Mouse (Mus musculus): ENCODE results near the gene Plet1. TPM values are rescaled to one million over a fixed set of nuclear protein-coding genes. Genes with fewer than 3 reads are reported as not detected.

Plet1 gene
- total RNA-seq, 4 experiments from 2014 or later, result not detected

- no peak for DNase-seq (ENCODE audit: low spot score in 2 of 2)
Measured at GRCm38 (mm10) chr9:50495405-50496150, 1.3 kb downstream of the Plet1 start.

DNA sequence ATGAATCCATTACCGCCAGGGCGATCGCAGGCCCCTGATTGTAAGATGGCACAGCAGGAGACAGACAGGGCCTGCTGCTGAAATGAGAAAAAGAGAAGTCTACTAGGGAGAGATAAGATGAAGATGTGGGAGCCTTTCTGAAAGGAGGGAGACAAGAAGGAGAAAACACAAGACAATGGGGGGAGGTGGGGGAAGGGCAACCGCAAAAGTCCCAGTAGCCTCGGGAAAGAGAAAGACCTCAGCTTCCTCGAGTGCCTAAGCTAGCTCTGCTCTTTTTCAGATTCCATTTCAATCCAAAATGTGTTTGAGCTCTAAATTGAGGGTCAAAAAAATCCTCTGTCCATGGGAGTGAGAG lies 1.8 kb downstream of the Plet1 start:
- no peak for DNase-seq (ENCODE audit: low spot score in 2 of 2)

DNA sequence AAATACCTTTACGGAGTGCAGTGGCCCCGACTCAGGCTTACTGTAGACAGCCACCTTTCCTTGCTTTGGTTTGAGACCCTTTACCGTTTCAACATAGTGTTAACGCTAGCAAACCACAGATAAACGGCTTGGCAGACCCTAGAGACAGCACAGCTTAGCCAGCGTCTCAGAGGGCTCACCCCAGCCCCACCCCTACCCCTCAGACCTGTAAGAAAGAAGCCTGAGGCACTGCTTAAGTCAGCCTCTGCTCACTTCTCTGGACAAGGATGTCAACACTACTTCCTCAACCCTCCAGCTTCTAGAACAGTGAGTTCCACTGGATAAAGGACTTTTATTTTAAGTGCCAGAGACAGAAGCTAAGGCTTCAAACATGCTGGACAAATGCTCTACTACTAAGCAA lies 2.2 kb downstream of the Plet1 start:
- no peak for DNase-seq (ENCODE audit: low spot score in 2 of 2)

DNA sequence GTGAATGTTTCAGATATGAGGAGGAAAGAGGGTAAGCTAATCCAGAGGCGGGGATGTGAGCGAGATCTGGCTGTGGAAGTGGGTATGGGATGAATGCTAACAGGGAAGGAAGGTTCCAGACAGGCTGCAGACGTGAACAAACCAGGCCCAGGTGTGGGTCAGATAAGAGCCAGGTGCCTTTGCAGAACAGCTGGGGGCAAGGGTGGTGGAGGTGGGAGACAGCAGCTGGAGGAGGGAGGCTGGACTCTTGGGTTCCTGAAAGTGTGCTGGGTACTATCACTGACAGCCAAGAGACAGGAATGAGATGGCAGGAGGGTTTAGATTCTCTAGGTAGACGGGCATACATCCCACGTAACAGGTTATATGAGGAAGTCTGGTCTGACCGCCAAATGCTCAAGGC lies 2.8 kb downstream of the Plet1 start:
- no peak for DNase-seq (ENCODE audit: low spot score in 2 of 2)

- no peak for DNase-seq (ENCODE audit: low spot score in 2 of 2)
Measured at GRCm38 (mm10) chr9:50497536-50497935, 3.2 kb downstream of the Plet1 start.

DNA sequence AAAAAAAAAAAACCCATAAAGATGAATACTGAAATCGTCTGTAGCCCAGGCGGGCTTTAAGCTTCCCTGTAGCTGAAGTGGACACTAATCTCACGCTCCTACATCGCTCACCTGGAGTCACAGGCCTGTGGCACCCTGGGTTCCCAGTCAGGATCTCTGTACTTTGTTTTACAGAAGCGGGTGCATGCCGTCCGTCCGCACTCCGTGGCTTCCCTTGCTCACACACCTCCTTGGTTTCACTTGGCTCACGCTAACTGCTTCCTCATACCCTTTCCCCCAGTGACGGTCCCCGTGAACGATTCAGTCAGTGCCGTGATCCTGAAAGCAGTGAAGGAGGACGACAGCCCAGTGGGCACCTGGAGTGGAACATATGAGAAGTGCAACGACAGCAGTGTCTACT lies 4.5 kb downstream of the Plet1 start:
- DNase-seq (ENCODE audit: low spot score in 2 of 2), result no peak

DNA sequence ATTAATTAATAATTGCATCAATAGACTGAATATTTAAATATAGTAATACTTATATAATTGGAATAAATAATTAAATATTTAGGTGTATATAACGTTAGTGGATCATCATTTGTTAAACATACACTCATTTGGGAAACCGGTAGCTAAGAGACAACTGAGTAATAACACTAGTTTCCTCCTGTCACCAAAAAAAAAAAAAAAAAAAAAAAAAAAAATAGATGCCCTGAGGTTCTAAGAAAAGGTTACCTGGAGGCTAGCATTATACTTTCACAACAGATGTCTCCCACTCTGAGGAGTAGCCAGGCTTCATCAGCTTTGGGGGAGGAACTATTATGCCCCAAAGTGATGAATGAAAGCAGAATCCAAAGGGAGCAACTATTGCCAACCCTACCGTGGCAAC lies 5.5 kb downstream of the Plet1 start:
- no peak for DNase-seq (ENCODE audit: low spot score in 2 of 2)

DNA sequence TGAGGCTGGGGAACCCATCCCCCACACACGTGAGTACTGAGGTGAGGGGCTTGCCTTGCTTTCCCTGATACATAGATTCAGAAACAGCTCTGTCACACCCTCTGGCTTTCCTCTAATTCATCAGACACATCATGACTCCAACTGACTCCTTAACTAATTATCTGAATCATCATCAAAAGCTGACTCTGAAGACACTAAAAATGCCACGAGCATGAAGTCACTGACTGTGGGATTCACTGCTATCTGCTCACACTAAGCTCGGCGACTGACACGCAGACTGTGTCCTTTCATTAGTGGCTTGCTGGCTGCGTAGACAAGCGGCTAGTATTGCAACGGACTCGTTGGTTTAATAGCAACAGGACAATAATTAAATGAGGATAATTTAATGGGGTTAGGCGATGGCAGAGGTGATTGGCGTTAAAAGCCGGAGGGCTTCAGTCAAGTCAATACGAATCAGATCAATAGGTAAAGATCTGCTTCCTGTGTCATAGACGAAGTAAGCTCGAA lies 6.2 kb downstream of the Plet1 start:
- DNase-seq (ENCODE audit: low spot score in 2 of 2), result no peak

- no peak for DNase-seq (ENCODE audit: low spot score in 2 of 2)
Measured at GRCm38 (mm10) chr9:50500974-50501501, 6.7 kb downstream of the Plet1 start.

DNA sequence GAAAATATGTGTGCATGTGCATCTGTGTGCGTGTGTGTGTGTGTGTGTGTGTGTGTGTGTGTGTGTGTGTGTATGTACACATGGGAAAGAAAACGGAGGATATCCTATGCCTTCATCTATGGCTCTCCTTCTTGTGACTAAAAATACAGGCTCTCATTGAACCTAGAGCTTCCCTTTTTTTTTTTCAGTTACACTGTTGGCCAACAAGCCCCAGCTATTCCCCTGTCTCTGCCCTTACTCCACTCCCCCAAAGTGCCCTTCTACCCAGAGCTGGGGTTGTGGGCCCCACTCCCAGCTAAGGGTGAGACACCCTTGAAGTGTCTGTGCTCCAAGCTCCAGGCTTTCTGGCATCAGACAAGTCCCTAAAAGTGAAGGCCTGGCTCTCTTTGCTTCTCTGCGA lies 8.6 kb downstream of the Plet1 start:
- no peak for DNase-seq (ENCODE audit: low spot score in 2 of 2)

- no peak for DNase-seq (ENCODE audit: low spot score in 2 of 2)
Measured at GRCm38 (mm10) chr9:50505405-50505804, 11.1 kb downstream of the Plet1 start.

DNA sequence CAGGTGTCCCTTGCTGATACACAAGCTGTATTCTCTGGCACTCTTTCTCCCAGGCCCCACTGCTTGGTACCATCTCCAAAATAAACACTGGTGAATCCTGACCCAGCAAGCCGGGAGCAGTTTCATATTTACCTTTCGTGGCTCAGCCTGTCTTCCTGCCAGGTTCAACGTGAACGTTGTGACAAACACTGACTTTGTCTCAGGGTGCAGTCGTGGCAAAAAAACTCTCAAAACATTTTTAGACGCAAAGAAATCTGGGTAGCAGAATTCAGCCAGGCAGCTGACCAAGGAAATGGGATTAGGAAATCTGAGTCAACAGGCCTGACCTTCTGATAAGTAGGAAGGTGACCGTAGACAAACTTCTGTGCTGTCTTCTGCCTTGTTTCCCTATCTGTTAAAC lies 13.2 kb downstream of the Plet1 start:
- DNase-seq (ENCODE audit: low spot score in 2 of 2), result no peak

DNA sequence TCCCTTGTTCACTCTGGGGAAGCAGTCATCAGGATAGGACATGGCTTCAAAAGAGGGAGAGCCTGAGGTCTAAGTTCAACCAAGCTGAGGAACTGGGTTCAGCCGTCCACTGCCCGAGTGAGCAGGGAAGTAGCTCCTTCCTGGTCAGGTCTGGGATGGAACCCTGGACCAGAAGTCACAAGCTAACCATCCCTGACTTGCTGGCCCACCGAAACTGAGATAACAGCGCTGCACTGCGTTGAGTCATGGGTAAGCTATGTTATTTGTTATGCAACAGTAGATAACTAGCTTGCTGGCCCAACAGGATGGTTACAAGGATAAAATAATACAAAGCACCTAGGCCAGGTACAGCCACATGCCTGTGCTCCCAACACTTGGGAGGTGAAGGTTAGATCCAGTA lies 21.1 kb downstream of the Plet1 start:
- no peak for DNase-seq (ENCODE audit: low spot score in 2 of 2)

- DNase-seq (ENCODE audit: low spot score in 2 of 2), result no peak
Measured at GRCm38 (mm10) chr9:50518781-50519180, 24.5 kb downstream of the Plet1 start.

DNA sequence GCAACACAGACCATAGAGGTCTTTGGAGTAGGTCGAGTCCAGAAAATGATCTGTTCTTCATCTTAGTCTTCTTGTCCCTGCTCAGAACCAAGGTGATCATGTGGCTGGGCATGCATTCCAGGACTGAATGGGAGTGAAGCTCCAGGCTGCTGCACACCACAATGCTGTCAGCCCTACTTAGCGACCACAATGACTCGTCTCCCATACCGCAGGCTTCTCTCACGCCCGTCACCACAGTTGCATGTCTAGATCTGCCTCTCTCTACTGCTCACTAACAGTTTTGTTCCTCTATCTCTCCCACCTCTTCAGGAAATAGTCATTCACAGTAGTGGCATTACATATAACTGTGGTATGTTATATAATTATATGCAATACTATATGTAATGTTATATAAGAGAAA lies 26.4 kb downstream of the Plet1 start:
- no peak for DNase-seq (ENCODE audit: low spot score in 2 of 2)

DNA sequence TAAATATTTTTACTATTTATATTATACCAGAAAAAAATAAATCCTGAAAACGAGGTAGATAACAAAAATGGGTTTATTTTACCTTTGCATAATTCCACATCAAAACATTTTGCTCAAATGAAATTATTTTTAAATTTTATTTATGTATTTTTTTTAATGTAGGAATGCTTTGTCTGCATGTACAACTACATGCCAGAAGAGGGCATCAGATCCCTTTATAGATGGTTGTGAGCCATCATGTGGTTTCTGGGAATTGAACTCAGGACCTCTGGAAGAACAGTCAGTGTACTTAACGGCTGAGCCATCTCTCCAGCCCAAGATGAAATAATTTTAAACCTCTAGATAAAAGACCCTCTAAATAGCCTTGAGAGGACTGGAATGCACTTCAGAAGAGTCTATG lies 27.2 kb downstream of the Plet1 start:
- no peak for DNase-seq (ENCODE audit: low spot score in 2 of 2)

DNA sequence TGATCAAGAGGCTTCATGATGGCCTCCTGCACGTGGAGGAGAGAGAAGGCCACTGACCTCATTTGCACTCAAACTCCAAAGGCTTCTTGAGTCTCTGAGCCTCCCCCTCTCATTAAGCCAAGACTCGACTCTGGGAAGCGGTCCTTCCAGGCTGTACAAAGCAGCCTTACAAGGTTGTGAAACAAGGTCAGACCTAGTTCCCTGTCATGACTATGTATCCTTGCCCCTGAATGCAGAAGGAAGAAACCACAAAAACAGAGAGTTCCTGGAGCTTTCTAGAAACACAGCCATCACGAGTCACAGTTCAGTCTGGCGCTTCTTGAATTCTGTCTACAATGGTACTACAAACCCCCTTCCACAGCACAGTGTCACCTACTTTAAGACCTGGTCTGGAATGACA lies 28.2 kb downstream of the Plet1 start:
- DNase-seq (ENCODE audit: low spot score in 2 of 2), result no peak

DNA sequence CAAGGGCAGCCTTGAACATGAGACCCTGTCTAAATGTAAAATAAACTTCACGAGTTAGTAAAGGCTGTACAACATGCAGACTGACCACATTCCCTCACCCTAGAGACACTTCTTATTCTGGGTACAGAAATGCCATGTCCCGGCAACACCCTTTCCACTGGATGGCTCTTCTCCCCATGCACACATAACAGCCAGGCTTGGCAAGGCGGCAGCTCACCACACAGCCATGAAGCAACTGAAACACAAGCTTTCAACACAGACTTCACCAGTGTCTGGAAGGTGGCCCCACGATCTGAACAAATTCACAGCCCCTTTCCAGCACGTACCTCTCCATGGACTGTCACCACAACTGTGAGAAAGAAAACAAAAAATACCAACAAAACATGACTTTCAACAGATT lies 30.6 kb downstream of the Plet1 start:
- DNase-seq (ENCODE audit: low spot score in 2 of 2), result no peak

DNA sequence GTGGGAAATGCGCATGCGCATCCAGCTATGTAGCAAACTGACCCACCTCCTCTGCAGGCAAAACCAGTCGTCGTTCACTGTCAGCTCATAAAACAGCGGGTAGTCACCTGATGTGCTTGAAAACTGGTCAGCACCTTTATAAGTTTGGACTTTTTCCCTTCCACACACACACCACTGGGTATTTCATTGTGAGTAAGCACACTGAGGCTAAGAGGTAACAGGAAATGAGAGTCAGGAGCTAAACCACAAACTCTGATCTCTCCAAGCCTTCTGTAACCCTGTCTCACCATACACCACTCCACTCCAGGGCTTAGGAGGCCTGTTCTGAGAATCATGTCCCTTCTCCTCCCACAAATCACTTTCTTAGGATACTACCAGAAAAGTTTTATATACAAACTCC lies 31.3 kb downstream of the Plet1 start:
- DNase-seq (ENCODE audit: low spot score in 2 of 2), result no peak

DNA sequence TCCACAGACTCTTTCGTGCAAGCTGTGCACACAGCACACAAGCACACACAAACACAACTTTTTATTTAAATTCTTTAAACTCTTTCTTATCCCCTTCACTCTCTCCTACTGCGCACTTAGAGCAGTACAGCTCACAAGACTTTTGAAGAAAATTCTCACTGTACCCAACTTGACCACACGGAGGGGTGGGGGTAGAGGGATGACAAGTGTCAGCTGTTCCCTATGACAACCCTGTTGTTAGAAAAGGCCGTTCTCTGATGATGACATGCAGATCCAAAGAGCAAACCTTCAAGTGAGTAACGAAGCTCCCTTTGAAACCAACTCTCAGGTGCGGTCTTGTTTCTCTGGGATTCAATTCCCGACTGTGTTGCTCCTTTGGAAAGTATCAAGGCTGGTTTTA lies 33.5 kb downstream of the Plet1 start:
- DNase-seq (ENCODE audit: low spot score in 2 of 2), result no peak

- DNase-seq (ENCODE audit: low spot score in 2 of 2), result peak; percentile 91 to 95
Measured at GRCm38 (mm10) chr9:50528293-50528892, 34.1 kb downstream of the Plet1 start, which contains the start of gene Pts. Pts (minus strand) TSS chr9:50528724.

DNA sequence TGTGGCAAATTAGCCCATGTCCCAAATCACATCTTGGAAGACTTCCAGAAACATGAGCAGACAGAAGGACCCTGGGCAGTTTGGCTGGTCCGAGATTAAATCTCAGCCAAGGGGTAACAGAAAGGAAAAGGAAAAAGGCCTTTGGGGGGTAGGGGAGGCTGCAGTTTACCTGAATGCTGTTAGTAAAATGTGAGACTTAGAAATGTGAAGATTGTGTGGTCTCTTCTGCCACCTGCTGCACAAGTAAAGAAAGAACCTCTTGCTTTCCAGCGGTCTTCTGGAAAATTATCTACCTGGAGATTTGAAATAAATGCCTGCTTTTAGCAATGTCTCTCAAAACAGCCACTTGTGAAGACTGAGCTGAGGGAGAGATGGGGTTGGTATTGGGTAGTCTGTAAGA lies 36.6 kb downstream of the Plet1 start:
- no peak for DNase-seq (ENCODE audit: low spot score in 2 of 2)

DNA sequence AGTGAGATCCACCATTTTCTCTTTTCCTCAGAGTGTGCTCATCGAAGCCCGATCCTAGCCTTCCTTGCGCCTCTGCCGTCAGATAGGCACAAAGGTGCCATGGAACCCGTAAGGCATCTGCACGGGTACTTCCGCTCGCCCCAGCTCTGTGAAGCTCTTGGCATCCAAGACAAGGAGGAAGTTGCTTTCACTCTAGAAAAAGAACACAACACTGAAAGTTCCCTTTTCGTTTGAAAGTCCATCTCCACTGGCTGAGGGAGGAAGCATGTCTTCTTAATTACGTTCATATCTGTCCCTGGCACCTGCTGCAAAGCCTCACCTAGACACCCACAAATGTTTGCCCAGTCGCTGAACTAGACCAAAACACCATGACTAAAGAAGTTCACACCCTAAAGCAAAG lies 39.0 kb downstream of the Plet1 start:
- no peak for DNase-seq (ENCODE audit: low spot score in 2 of 2)

Data from left cerebral cortex, adult 8-10 months (tissue).